Mouse (Mus musculus) macrophage (primary cell): ENCODE measurements around the gene Tmem174. TPM values are rescaled to one million over a fixed set of nuclear protein-coding genes. Genes with fewer than 3 reads are reported as not detected.

Source experiments
- polyA plus RNA-seq: library from polyadenylated mRNA; stranded (reverse); fragments of 250-400 nt; gene quantifications from 3 replicates; pipeline ENCODE4 v1.2.4, GENCODE M21; 2018; ENCODE audit warnings: inconsistent platforms

Tmem174 gene
- polyA plus RNA-seq, 1 experiment from 2014 or later: not detected

Other genes with a start within 250 kb of the Tmem174 start
- gene Gm10320, start 145.4 kb downstream of the Tmem174 start, polyA plus RNA-seq: 0.78 to 1.1 TPM in 2 of 3 replicates, not detected in the other
- gene Tmem171, start 57.4 kb upstream of the Tmem174 start, polyA plus RNA-seq: 19.9 to 34.2 TPM (median 33.5 TPM) in 3 replicates
- 41.5 to 104 TPM (median 81.1 TPM) in 3 replicates for gene Fcho2, start 178.0 kb upstream of the Tmem174 start, polyA plus RNA-seq